Mouse (Mus musculus) liver, adult 2 months (tissue): ENCODE results near the gene Fgfbp3. TPM values are rescaled to one million over a fixed set of nuclear protein-coding genes. Genes with fewer than 3 reads are reported as not detected.

ENCODE experiments used
- DNase-seq: peaks from one replicate; pipeline ENCODE4 v3.0.0-alpha.2; 2011; ENCODE audit warnings: low read depth, low spot score; ENCODE audit errors: extremely low read depth
- H3K27ac ChIP-seq: fragments of 200-500 bp; replicated peaks from 2 replicates; pipeline ENCODE4 v1.5.1; 2012; ENCODE audit warnings: low read depth, mild to moderate bottlenecking, control low read depth, inconsistent platforms, low read length; ENCODE audit not compliant: insufficient read depth
- H3K27me3 ChIP-seq: fragments of 200-500 bp; 2 replicates; pipeline ENCODE4 v1.6.1; 2012; ENCODE audit warnings: mild to moderate bottlenecking, moderate library complexity, low read length, inconsistent platforms; ENCODE audit not compliant: control insufficient read depth, insufficient read depth
- H3K36me3 ChIP-seq: fragments of 200-500 bp; 2 replicates; pipeline ENCODE4 v1.6.1; 2012; ENCODE audit warnings: low read length, inconsistent platforms; ENCODE audit not compliant: control insufficient read depth, insufficient read depth
- H3K4me1 ChIP-seq: fragments of 200-500 bp; 2 replicates; pipeline ENCODE4 v1.6.1; 2011; ENCODE audit warnings: low read length; ENCODE audit not compliant: control insufficient read depth, insufficient read depth
- H3K4me3 ChIP-seq: fragments of 200-500 bp; 2 replicates; pipeline ENCODE4 v1.5.1; 2011; ENCODE audit warnings: low read depth, mild to moderate bottlenecking, control low read depth, low read length, moderate library complexity; ENCODE audit not compliant: insufficient read depth
- H3K79me2 ChIP-seq: fragments of 200-500 bp; 2 replicates; pipeline ENCODE4 v1.6.1; 2012; ENCODE audit warnings: inconsistent platforms, mild to moderate bottlenecking, low read length, moderate library complexity; ENCODE audit not compliant: control insufficient read depth, insufficient read depth
- H3K9ac ChIP-seq: fragments of 200-500 bp; 2 replicates; pipeline ENCODE4 v1.6.1; 2012; ENCODE audit warnings: low read depth, mild to moderate bottlenecking, control low read depth, inconsistent platforms, low read length
- CTCF ChIP-seq: fragments of 200-500 bp; IDR thresholded peaks from 2 replicates; pipeline ENCODE4 v1.5.1; 2011; ENCODE audit warnings: low read depth, low read length, control low read depth
- POLR2A ChIP-seq: fragments of 200-500 bp; IDR thresholded peaks from 2 replicates; pipeline ENCODE4 v1.6.1; 2011; ENCODE audit warnings: low read length, control low read depth; ENCODE audit not compliant: insufficient read depth; ENCODE audit errors: extremely low read depth
- WGBS: fragments of 180-500 bp; shearing (Covaris S2); methylation state at CpG from one replicate; pipeline ENCODE4 v1.1.7; 2018; 5-methylcytosine and 5-hydroxymethylcytosine counted together
- polyA plus RNA-seq: library from polyadenylated mRNA; depleted of rRNA; stranded (reverse); fragments of >200 nt; gene quantifications from 2 replicates; pipeline ENCODE4 v1.2.3, GENCODE M21; 2012
- total RNA-seq: library from RNA; depleted of rRNA; stranded (reverse); fragments of >200 nt; gene quantifications from 2 replicates; pipeline ENCODE4 v1.2.3, GENCODE M21; 2014

The Fgfbp3 gene
- total and polyA plus RNA-seq, 2 experiments: 0.09 to 0.56 TPM

- no peak for DNase-seq
- WGBS: 97% methylated on average over 1 of the region's 1 CpGs
These were observed 2.5 kb downstream of the Fgfbp3 start for GRCm38 (mm10) chr19:36916876-36917389.

GRCm38 (mm10) chr19:36916206-36916605, 3.2 kb downstream of the Fgfbp3 start:
- DNase-seq: no peak
- Histone ChIP-seq H3K9ac (no peak overlapping the region), H3K36me3 (no peaks in the 10 kb centered on the region), H3K27ac (no peak overlapping the region), H3K27me3 (0 out of 2 replicates have a peak, but pooled peaks cover 3% of the 10 kb centered on the region), H3K4me3 (no peak overlapping the region), H3K4me1 (no peaks in the 10 kb centered on the region), H3K79me2 (no peaks in the 10 kb centered on the region)
- no peak for TF ChIP-seq CTCF
- TF ChIP-seq POLR2A: no peak
- WGBS: 81% methylated on average over 4 of the region's 4 CpGs

More at GRCm38 (mm10) chr19:36916876-36917389, 2.5 kb downstream of the Fgfbp3 start:
- Histone ChIP-seq H3K27ac (no peak overlapping the region), H3K4me3 (no peak overlapping the region), H3K4me1 (no peaks in the 10 kb centered on the region), H3K36me3 (no peaks in the 10 kb centered on the region), H3K79me2 (no peaks in the 10 kb centered on the region), H3K9ac (no peak overlapping the region), H3K27me3 (0 out of 2 replicates have a peak, but pooled peaks cover 3% of the 10 kb centered on the region)
- no peak for TF ChIP-seq CTCF
- no peak for TF ChIP-seq POLR2A

GRCm38 (mm10) chr19:36913064-36913463, 6.4 kb downstream of the Fgfbp3 start:
- Histone ChIP-seq H3K79me2 (no peaks in the 10 kb centered on the region), H3K27me3 (0 out of 2 replicates have a peak, but pooled peaks cover 3% of the 10 kb centered on the region), H3K27ac (no peak overlapping the region), H3K9ac (no peak overlapping the region), H3K4me1 (no peaks in the 10 kb centered on the region), H3K4me3 (no peak overlapping the region), H3K36me3 (no peaks in the 10 kb centered on the region)
- DNase-seq: no peak
- TF ChIP-seq POLR2A: no peak
- TF ChIP-seq CTCF: no peak
- 87% methylated on average over 7 of the region's 7 CpGs for WGBS

- Histone ChIP-seq H3K36me3 (no peaks in the 10 kb centered on the region), H3K79me2 (no peaks in the 10 kb centered on the region), H3K9ac (no peak overlapping the region), H3K27ac (no peak overlapping the region), H3K4me1 (no peaks in the 10 kb centered on the region), H3K4me3 (no peak overlapping the region), H3K27me3 (0 out of 2 replicates have a peak, but pooled peaks cover 3% of the 10 kb centered on the region)
- TF ChIP-seq CTCF (no peak), POLR2A (no peak)
- no peak for DNase-seq
- 59% methylated on average over 12 of the region's 12 CpGs for WGBS
These were observed 8.9 kb downstream of the Fgfbp3 start for GRCm38 (mm10) chr19:36910424-36911045.

- 0 out of 2 replicates have a peak, but pooled peaks cover 3% of the 10 kb centered on the region for H3K27me3 ChIP-seq
- WGBS: 23% methylated on average over 9 of the region's 9 CpGs
- H3K9ac ChIP-seq: no peak overlapping the region
- no peaks in the 10 kb centered on the region for H3K4me1 ChIP-seq
- H3K79me2 ChIP-seq: no peaks in the 10 kb centered on the region
- no peaks in the 10 kb centered on the region for H3K36me3 ChIP-seq
- peak; percentile 50 for DNase-seq
- H3K4me3 ChIP-seq: no peak overlapping the region
- H3K27ac ChIP-seq: no peak overlapping the region
- TF ChIP-seq CTCF (peak; percentile 72), POLR2A (no peak)
These were observed 9.6 kb downstream of the Fgfbp3 start for GRCm38 (mm10) chr19:36909676-36910292.

GRCm38 (mm10) chr19:36909150-36909549, 10.3 kb downstream of the Fgfbp3 start:
- Histone ChIP-seq H3K4me1 (no peaks in the 10 kb centered on the region), H3K9ac (no peak overlapping the region), H3K79me2 (no peaks in the 10 kb centered on the region), H3K27ac (no peak overlapping the region), H3K27me3 (0 out of 2 replicates have a peak, but pooled peaks cover 3% of the 10 kb centered on the region), H3K4me3 (no peak overlapping the region), H3K36me3 (no peaks in the 10 kb centered on the region)
- 78% methylated on average over 3 of the region's 3 CpGs for WGBS
- DNase-seq: no peak
- TF ChIP-seq POLR2A (no peak), CTCF (no peak)
